Mouse (Mus musculus) erythroblast, embryonic 14.5 days (primary cell): ENCODE data around the gene Arhgef11. TPM values are rescaled to one million over a fixed set of nuclear protein-coding genes. Genes with fewer than 3 reads are reported as not detected.
"Not testable (repeated sequence)": the region's sequence is repeated elsewhere in the genome, so short reads cannot be mapped to it uniquely, and the experiment has no call there.

ENCODE experiments used
- H3K27me3 ChIP-seq: 2 replicates; pipeline ENCODE4 v1.6.1; 2012; ENCODE audit warnings: inconsistent platforms; ENCODE audit not compliant: control insufficient read depth
- H3K36me3 ChIP-seq: 2 replicates; pipeline ENCODE4 v1.6.1; 2012; ENCODE audit warnings: mild to moderate bottlenecking, inconsistent platforms; ENCODE audit not compliant: control insufficient read depth
- H3K4me1 ChIP-seq: 2 replicates; pipeline ENCODE4 v1.6.1; 2012; ENCODE audit warnings: inconsistent platforms; ENCODE audit not compliant: control insufficient read depth
- H3K4me3 ChIP-seq: replicated peaks from 2 replicates; pipeline ENCODE3; 2012; ENCODE audit warnings: moderate library complexity, mild to moderate bottlenecking, inconsistent platforms
- H3K9me3 ChIP-seq: 2 replicates; pipeline ENCODE4 v1.6.1; 2012; ENCODE audit warnings: low read length, inconsistent platforms, mixed read lengths; ENCODE audit not compliant: control insufficient read depth
- GATA1 ChIP-seq: IDR thresholded peaks from 2 replicates; pipeline ENCODE4 v1.6.1; 2012; ENCODE audit warnings: low read length, inconsistent platforms, mixed read lengths
- TAL1 ChIP-seq: IDR thresholded peaks from 3 replicates; pipeline ENCODE4 v1.6.1; 2012; ENCODE audit warnings: low read length, inconsistent platforms, mixed read lengths
- polyA plus RNA-seq: library from polyadenylated mRNA; stranded (reverse); fragments of >175 nt; gene quantifications from 2 replicates; pipeline ENCODE4 v1.2.3, GENCODE M21; 2012

Arhgef11 gene
- 0.03 and 0.07 TPM in 2 replicates for polyA plus RNA-seq

GRCm38 (mm10) chr3:87616957-87617810 is at the start of gene Arhgef11:
Gene Arhgef11, plus strand, starts transcription at chr3:87617559.
- H3K27me3 ChIP-seq, result peaks cover 38% of the 10 kb centered on the region
- peak within 1 kb of the TSS; percentile 75 for H3K4me3 ChIP-seq
- H3K36me3 ChIP-seq, result no peaks in the 10 kb centered on the region
- H3K4me1 ChIP-seq, result peaks cover 13% of the 10 kb centered on the region
- H3K9me3 ChIP-seq, result no peaks in the 10 kb centered on the region
- TF ChIP-seq TAL1 (no peak), GATA1 (no peak)

DNA sequence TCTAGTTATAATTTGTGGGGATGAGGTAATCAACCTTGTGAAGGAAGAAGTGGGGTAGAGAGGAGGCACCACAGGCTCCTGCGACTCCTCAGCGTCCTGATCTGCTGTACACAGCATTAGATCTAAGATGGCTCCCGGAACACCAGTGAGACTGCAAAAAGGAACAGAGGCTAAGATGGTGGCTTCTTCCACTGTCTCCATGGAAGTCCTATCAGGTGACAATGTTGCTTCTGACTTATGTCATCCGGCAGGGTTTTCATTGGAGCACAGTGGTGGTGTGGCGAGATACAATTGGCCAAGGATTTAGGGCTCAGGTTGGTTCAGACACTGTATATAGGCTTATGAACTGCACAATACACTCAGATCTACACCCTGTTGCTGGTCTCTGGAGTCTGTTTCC is 48.7 kb upstream of the Arhgef11 start:
- Histone ChIP-seq H3K4me1 (no peaks in the 10 kb centered on the region), H3K27me3 (no peaks in the 10 kb centered on the region), H3K9me3 (no peaks in the 10 kb centered on the region), H3K4me3 (no peak overlapping the region), H3K36me3 (no peaks in the 10 kb centered on the region)
- TF ChIP-seq GATA1 (no peak), TAL1 (no peak)

DNA sequence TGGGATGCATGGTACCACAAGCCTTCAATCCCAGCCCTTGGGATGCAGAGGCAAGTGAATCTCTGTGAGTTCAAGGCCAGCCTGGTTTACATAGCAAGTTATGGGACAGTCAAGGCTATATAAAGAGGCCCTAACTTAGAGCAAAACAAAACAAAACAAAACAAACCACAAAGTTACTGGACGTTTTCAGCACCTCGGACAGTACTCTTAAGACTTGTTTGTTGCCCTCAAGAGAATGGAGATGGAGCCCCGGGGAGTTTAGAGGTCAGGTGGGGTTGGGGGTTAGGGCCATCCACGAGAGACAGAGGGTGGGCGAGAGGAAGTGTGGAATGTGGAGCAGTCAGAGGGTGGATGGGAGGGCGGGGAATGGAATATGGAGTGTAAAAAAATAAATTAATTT is 41.6 kb upstream of the Arhgef11 start:
- TF ChIP-seq GATA1 (no peak), TAL1 (no peak)
- no peaks in the 10 kb centered on the region for H3K36me3 ChIP-seq
- no peaks in the 10 kb centered on the region for H3K27me3 ChIP-seq
- no peaks in the 10 kb centered on the region for H3K9me3 ChIP-seq
- no peak overlapping the region for H3K4me3 ChIP-seq
- no peaks in the 10 kb centered on the region for H3K4me1 ChIP-seq

DNA sequence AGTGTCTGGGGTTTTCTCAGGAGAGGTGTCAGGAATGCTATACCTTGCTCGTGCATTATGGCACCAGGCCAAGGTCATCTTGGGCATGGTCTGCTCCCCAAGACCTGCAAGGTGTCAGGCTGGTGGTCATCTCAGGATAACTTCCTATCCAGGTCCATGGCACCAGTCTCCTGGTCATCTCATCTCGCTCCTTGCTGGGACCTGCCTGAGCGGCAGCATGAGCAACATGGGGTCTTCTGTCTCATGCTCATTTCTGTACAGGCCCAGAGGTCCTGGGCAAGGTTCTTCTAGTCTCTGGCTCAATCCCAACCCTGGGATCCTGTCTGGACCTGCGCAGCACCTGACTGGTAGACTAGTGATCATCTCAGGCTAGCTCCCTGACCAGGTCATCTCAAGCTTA is 35.1 kb upstream of the Arhgef11 start:
- no peaks in the 10 kb centered on the region for H3K27me3 ChIP-seq
- peaks cover 5% of the 10 kb centered on the region; the same call in 1 of the 2 replicates for H3K9me3 ChIP-seq
- H3K4me3 ChIP-seq, result no peak overlapping the region
- TF ChIP-seq GATA1 (no peak), TAL1 (no peak)
- H3K4me1 ChIP-seq, result no peaks in the 10 kb centered on the region
- no peaks in the 10 kb centered on the region for H3K36me3 ChIP-seq

GRCm38 (mm10) chr3:87593793-87594192 is 23.6 kb upstream of the Arhgef11 start:
- Histone ChIP-seq H3K27me3 (no peaks in the 10 kb centered on the region), H3K36me3 (no peaks in the 10 kb centered on the region), H3K4me1 (no peaks in the 10 kb centered on the region), H3K4me3 (no peak overlapping the region), H3K9me3 (no peaks in the 10 kb centered on the region)
- TF ChIP-seq TAL1 (no peak), GATA1 (no peak)

DNA sequence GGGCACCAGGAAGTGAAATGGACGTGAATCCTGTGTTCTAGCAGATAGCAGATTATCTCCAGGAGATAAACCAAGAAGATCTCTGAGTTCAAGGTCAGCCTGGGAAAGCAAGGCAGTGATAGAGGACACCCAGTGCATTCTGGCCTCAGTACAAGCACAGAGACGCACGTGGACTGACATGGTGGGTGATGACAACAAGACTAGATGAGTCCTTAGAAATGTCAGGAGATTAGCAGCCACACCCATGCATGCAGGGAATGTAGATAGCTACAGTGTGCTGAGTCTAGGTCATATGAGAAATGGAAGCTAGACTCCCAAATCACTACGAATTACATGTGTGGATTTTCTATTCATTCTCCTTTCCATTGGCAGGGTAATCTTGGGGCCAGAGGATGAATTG is 22.0 kb upstream of the Arhgef11 start:
- not testable (repeated sequence) for H3K27me3 ChIP-seq, H3K36me3 ChIP-seq, H3K4me1 ChIP-seq, H3K4me3 ChIP-seq, H3K9me3 ChIP-seq

DNA sequence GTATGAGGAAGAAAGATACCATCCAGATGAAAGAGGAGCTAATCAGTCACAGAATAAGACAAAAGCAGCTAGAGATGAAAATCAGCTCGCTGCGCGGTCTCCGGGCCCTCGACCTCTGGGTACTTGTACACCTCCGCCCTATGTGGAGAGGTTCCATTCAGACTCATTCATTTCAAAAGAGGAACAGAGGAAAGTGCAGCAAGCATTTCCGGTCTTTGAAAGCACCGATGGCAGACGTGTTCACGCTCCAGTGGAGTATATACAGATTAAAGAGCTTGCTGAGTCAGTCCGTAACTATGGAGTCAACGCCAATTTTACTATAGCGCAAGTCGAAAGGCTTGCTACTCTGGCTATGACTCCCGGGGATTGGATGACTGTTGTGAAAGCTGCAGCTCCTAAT is 16.3 kb upstream of the Arhgef11 start:
- not testable (repeated sequence) for H3K36me3 ChIP-seq, H3K27me3 ChIP-seq, H3K4me3 ChIP-seq, H3K4me1 ChIP-seq
- H3K9me3 ChIP-seq, result peaks cover 25% of the 10 kb centered on the region

DNA sequence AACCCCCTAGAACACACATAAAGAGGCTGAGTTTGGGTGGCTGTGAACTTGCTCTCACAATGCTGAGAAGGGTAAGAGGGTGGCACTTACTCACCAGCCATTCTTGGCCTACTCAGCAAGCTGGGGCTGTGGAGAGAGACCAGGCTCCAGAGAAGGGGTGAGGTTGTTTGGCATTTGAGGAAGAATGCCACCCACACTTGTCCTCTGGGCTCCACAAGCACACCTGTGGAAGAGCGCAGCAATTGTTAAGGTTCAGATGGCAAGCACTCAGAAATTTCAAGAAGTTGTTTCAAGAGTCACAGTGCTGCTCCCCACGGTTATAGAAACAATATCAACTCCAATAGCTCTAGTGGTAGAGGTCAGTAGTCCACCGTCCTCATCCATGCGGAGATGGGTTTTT is 1.0 kb upstream of the Arhgef11 start:
- H3K4me3 ChIP-seq, result no peak overlapping the region
- H3K27me3 ChIP-seq, result peaks cover 41% of the 10 kb centered on the region
- peaks cover 13% of the 10 kb centered on the region for H3K4me1 ChIP-seq

DNA sequence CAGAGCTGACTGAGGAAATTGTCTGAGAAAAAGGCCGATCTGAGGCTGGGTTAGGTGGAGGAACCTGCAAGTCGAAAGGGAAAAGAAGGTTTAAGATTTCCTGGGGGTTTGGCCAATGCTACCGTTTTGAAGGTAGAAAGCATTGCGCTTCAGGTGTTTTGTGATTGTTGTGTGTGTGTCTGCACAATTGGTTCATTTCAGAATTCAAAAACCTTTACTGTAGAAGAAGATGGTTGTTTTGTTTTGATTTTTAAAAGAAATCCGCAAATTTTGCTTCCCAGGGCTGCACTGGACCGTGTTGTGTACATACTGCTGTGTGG is 412 bp downstream of the Arhgef11 start:
- Histone ChIP-seq H3K4me3 (peak overlapping the region; percentile 75), H3K9me3 (no peaks in the 10 kb centered on the region), H3K36me3 (no peaks in the 10 kb centered on the region), H3K27me3 (peaks cover 38% of the 10 kb centered on the region), H3K4me1 (peaks cover 13% of the 10 kb centered on the region)
- TF ChIP-seq GATA1 (no peak), TAL1 (no peak)

More for the DNA sequence above, 1.0 kb upstream of the Arhgef11 start:
- Histone ChIP-seq H3K9me3 (no peaks in the 10 kb centered on the region), H3K36me3 (no peaks in the 10 kb centered on the region)
- TF ChIP-seq GATA1, result no peak
- TF ChIP-seq TAL1, result no peak

- H3K4me1 ChIP-seq, result peaks cover 13% of the 10 kb centered on the region
- peaks cover 38% of the 10 kb centered on the region for H3K27me3 ChIP-seq
- no peaks in the 10 kb centered on the region for H3K36me3 ChIP-seq
- no peaks in the 10 kb centered on the region for H3K9me3 ChIP-seq
- TF ChIP-seq TAL1, result no peak
- no peak for TF ChIP-seq GATA1
- H3K4me3 ChIP-seq, result peak overlapping the region; percentile 75
These were observed 881 bp downstream of the Arhgef11 start for GRCm38 (mm10) chr3:87618240-87618639.
